Mouse (Mus musculus) intestine, embryonic 15.5 days (tissue): ENCODE data around the gene Bcas3. TPM values are rescaled to one million over a fixed set of nuclear protein-coding genes. Genes with fewer than 3 reads are reported as not detected.

Experiments
- ATAC-seq: fragments of 200-750 bp; cut with Nextera tagmentation; 2 replicates; pipeline ENCODE4 v1.8.0; 2017; ENCODE audit warnings: moderate TSS enrichment, moderate library complexity
- H3K27ac ChIP-seq: fragments of 300-500 bp; sonication (generic); 2 replicates; pipeline ENCODE4 v1.5.1; 2015; ENCODE audit warnings: mild to moderate bottlenecking, inconsistent platforms
- H3K27me3 ChIP-seq: fragments of 300-500 bp; sonication (generic); replicated peaks from 2 replicates; pipeline ENCODE4 v1.6.1; 2015; ENCODE audit warnings: inconsistent platforms
- H3K36me3 ChIP-seq: fragments of 300-500 bp; sonication (generic); 2 replicates; pipeline ENCODE4 v1.6.1; 2015; ENCODE audit warnings: inconsistent platforms
- H3K4me1 ChIP-seq: fragments of 300-500 bp; sonication (generic); replicated peaks from 2 replicates; pipeline ENCODE4 v1.6.1; 2015; ENCODE audit warnings: inconsistent platforms
- H3K4me2 ChIP-seq: fragments of 300-500 bp; sonication (generic); replicated peaks from 2 replicates; pipeline ENCODE4 v1.6.1; 2015; ENCODE audit warnings: mild to moderate bottlenecking, inconsistent platforms
- H3K4me3 ChIP-seq: fragments of 300-500 bp; sonication (generic); replicated peaks from 2 replicates; pipeline ENCODE4 v1.5.1; 2015; ENCODE audit warnings: inconsistent platforms
- H3K9ac ChIP-seq: fragments of 300-500 bp; sonication (generic); 2 replicates; pipeline ENCODE4 v1.6.1; 2015; ENCODE audit warnings: inconsistent platforms
- H3K9me3 ChIP-seq: fragments of 300-500 bp; sonication (generic); 2 replicates; pipeline ENCODE4 v1.6.1; 2016; ENCODE audit warnings: inconsistent platforms
- WGBS: fragments of 180-500 bp; shearing (Covaris S2); methylation state at CpG from one replicate; pipeline ENCODE4 v1.1.7; 2015; 5-methylcytosine and 5-hydroxymethylcytosine counted together
- polyA plus RNA-seq: library from polyadenylated mRNA; unstranded; fragments of >200 nt; fragmentation: Nextera tagmentation; extraction: Ambion mirVana; gene quantifications from 2 replicates; pipeline ENCODE4 v1.2.1, GENCODE M21; 2015

The Bcas3 gene
- polyA plus RNA-seq, 1 experiment from 2014 or later: 14.7 TPM

DNA sequence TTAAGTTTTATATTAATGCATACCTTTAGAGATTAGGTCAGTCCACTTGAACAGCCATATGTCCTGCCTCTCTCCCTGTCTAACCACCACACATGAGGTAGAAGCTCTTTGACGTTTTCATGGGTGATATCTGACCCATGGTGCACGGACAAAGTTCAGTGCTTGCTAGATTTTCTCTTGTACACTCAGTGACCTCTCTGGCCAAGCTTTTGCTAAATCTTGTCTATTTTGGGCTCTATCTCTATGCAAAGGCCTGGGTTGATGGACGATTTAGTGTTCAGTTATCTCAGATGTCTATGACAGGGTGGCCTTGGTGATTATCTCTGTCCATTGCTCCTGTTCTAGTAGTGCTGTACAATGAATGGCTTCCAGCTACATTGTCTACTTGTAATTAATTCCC is 260.6 kb downstream of the Bcas3 start:
- peaks cover 7% of the 10 kb centered on the region for H3K4me1 ChIP-seq
- H3K4me3 ChIP-seq: no peak overlapping the region

DNA sequence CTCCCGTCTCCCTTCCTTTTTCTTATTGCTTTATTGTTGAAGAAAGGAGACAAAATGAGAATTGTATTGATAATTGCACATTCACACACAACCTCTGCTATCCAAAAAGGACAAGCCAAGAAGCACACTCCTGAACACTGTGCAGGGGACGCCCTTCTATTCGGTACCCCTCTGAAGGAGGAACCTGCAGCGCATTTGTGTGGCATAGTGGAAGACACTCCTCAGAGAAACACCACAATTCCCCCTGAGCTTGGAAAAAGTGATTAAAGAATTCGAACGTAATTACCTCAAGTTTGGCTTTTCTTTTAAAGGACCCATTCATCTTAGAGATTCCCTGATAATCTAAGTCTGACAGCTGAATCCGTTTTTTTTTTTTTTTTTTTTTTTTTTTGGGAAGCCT is 261.5 kb downstream of the Bcas3 start:
- Histone ChIP-seq H3K4me1 (peaks cover 9% of the 10 kb centered on the region), H3K4me2 (no peak overlapping the region), H3K9ac (no peak overlapping the region), H3K27me3 (no peaks in the 10 kb centered on the region), H3K4me3 (no peak overlapping the region), H3K27ac (no peak overlapping the region), H3K9me3 (no peaks in the 10 kb centered on the region), H3K36me3 (no peaks in the 10 kb centered on the region)
- ATAC-seq: no peak
- 68% methylated on average over 7 of the region's 7 CpGs for WGBS

More for the DNA sequence above, 260.6 kb downstream of the Bcas3 start:
- Histone ChIP-seq H3K9me3 (no peaks in the 10 kb centered on the region), H3K27me3 (no peaks in the 10 kb centered on the region), H3K27ac (no peak overlapping the region), H3K9ac (no peak overlapping the region), H3K36me3 (no peaks in the 10 kb centered on the region), H3K4me2 (no peak overlapping the region)
- WGBS: 43% methylated on average over 3 of the region's 3 CpGs
- ATAC-seq: no peak

DNA sequence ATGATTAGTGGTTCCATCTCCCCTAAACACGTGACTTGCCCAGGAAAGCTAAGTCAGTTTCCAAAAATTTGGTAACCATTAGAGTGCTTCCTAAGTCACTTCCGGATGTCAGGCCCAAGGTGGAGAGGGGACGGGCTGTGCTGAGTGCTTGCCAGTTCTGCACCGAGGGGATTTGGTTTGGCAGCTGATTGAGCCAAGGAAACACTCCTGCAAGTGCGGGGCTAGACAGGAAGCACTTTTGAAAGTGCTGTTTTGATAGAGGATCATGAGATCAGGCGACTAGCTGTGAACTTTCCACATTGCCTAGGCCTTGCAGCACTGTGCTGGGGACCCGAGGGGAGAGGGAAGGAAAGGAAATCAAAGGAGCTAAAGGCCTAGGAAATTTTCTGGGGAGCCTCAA is 262.5 kb downstream of the Bcas3 start:
- no peak overlapping the region for H3K27ac ChIP-seq
- H3K27me3 ChIP-seq: no peaks in the 10 kb centered on the region
- ATAC-seq: no peak
- 50% methylated on average over 7 of the region's 7 CpGs for WGBS
- no peak overlapping the region for H3K4me3 ChIP-seq
- no peaks in the 10 kb centered on the region for H3K36me3 ChIP-seq
- no peak overlapping the region for H3K4me2 ChIP-seq
- H3K4me1 ChIP-seq: 0 out of 2 replicates have a peak, but pooled peaks cover 6% of the 10 kb centered on the region
- no peaks in the 10 kb centered on the region for H3K9me3 ChIP-seq
- H3K9ac ChIP-seq: no peak overlapping the region

DNA sequence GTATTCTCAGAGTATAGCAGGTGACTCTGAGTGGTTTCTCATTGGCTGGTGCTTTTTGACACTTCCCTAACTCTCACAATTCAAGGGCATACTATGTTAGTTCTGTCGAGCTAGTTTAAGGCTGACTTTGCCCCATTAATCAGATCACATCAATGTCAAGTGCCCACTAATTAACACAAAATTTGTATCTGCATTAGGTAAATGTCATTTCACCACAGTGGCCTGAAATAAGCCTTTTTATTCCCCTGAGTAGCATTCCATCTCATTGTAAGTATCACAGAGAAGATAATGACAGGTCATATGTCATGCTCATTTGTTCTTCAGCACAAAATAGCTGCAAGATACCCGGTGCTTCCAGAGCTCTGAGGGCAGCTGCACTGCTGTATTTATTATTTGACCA is 268.5 kb downstream of the Bcas3 start:
- no peak for ATAC-seq
- H3K4me1 ChIP-seq: 0 out of 2 replicates have a peak, but pooled peaks cover 3% of the 10 kb centered on the region
- H3K4me3 ChIP-seq: no peak overlapping the region
- no peak overlapping the region for H3K4me2 ChIP-seq
- H3K9me3 ChIP-seq: no peaks in the 10 kb centered on the region
- H3K9ac ChIP-seq: no peak overlapping the region
- H3K36me3 ChIP-seq: no peaks in the 10 kb centered on the region
- 47% methylated on average over 2 of the region's 2 CpGs for WGBS
- H3K27me3 ChIP-seq: no peaks in the 10 kb centered on the region
- no peak overlapping the region for H3K27ac ChIP-seq

DNA sequence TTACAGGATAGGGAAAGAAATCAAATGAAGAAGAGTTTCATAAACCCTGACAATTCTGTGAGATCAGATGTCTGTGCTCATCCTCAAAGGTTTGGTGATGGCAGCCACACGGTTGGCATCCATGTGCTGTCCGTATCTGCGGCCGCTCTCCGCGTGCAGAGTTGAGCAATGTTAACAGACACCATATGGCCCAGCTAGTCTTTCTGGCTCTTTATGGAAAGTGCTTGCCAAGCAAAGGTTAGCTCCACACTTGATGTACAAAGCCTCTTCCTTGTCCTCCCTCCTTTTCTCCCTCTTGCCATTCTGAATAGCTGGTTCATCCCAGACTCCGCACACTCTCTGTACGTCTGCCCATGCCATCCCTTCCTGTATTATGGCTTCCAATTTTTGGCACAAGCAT is 269.0 kb downstream of the Bcas3 start:
- Histone ChIP-seq H3K4me1 (0 out of 2 replicates have a peak, but pooled peaks cover 3% of the 10 kb centered on the region), H3K4me3 (no peak overlapping the region), H3K9ac (no peak overlapping the region), H3K27me3 (no peaks in the 10 kb centered on the region), H3K4me2 (no peak overlapping the region), H3K27ac (no peak overlapping the region), H3K36me3 (no peaks in the 10 kb centered on the region), H3K9me3 (no peaks in the 10 kb centered on the region)
- WGBS: 78% methylated on average over 8 of the region's 8 CpGs
- no peak for ATAC-seq

DNA sequence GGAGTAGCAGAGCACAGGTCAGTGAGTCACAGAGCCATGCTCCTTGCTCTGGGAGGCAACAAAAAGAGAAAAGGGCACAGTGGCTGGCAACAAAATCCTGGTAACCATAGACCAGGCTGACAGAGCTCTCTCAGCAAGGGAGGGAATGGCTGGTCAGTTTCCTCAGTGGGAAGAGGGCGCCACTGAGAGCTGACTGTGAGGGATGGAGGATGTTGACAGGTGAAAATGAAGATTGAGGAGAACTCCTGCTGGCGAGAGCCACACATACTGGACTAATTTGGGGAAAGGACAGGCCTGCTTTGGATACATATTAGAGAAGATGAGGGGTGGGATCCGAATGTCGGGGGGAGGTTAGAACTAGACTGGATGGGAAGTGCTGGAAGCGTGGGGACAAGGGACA is 272.2 kb downstream of the Bcas3 start:
- H3K27ac ChIP-seq: no peak overlapping the region
- no peak overlapping the region for H3K4me3 ChIP-seq
- no peak for ATAC-seq
- no peaks in the 10 kb centered on the region for H3K27me3 ChIP-seq
- H3K9ac ChIP-seq: no peak overlapping the region
- 78% methylated on average over 5 of the region's 5 CpGs for WGBS
- H3K36me3 ChIP-seq: no peaks in the 10 kb centered on the region
- no peak overlapping the region for H3K4me2 ChIP-seq
- H3K4me1 ChIP-seq: peaks cover 4% of the 10 kb centered on the region
- no peaks in the 10 kb centered on the region for H3K9me3 ChIP-seq

GRCm38 (mm10) chr11:85626846-85627245 is 273.9 kb downstream of the Bcas3 start:
- 92% methylated on average over 2 of the region's 2 CpGs for WGBS
- H3K9ac ChIP-seq: no peak overlapping the region
- H3K36me3 ChIP-seq: no peaks in the 10 kb centered on the region
- no peak for ATAC-seq
- H3K4me1 ChIP-seq: peaks cover 4% of the 10 kb centered on the region
- no peaks in the 10 kb centered on the region for H3K27me3 ChIP-seq
- H3K4me3 ChIP-seq: no peak overlapping the region
- H3K27ac ChIP-seq: no peak overlapping the region
- H3K4me2 ChIP-seq: no peak overlapping the region
- H3K9me3 ChIP-seq: no peaks in the 10 kb centered on the region

DNA sequence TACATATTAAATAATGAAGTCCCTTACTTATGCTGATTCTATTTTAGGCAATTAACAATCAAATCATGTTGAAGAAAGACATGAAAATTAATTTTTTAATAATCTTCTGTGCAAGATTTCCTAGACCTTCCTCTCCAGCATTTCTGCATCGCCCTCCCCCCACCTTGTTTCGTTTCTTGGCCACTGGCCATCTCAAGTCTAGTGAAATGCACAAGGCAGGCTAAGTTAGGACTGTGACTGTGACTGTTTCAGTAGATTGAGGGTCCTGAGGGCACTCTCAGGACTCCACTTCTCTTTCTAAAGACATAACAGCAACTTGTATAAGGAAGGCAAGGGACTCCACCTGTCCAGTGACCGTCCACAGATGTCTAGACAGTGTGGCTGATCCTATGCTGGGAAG is 274.4 kb downstream of the Bcas3 start:
- Histone ChIP-seq H3K27ac (peak overlapping the region; percentile 37; the same call in 1 of the 2 replicates), H3K9ac (no peak overlapping the region)

GRCm38 (mm10) chr11:85628303-85629063 is 275.5 kb downstream of the Bcas3 start:
- peaks cover 12% of the 10 kb centered on the region for H3K4me1 ChIP-seq
- H3K4me2 ChIP-seq: no peak overlapping the region; the same call in 1 of the 2 replicates
- no peaks in the 10 kb centered on the region for H3K9me3 ChIP-seq
- H3K27ac ChIP-seq: 0 out of 2 replicates have a peak overlapping the region, but pooled peaks have one; percentile 3
- WGBS: 41% methylated on average over 13 of the region's 13 CpGs
- ATAC-seq: peak; percentile 71
- H3K9ac ChIP-seq: no peak overlapping the region
- no peak overlapping the region for H3K4me3 ChIP-seq
- no peaks in the 10 kb centered on the region for H3K27me3 ChIP-seq
- no peaks in the 10 kb centered on the region for H3K36me3 ChIP-seq

More for the DNA sequence above, 274.4 kb downstream of the Bcas3 start:
- WGBS: 49% methylated on average over 3 of the region's 3 CpGs
- H3K36me3 ChIP-seq: no peaks in the 10 kb centered on the region
- no peak overlapping the region for H3K4me2 ChIP-seq
- H3K4me3 ChIP-seq: no peak overlapping the region
- H3K9me3 ChIP-seq: no peaks in the 10 kb centered on the region
- peaks cover 6% of the 10 kb centered on the region for H3K4me1 ChIP-seq
- no peak for ATAC-seq
- no peaks in the 10 kb centered on the region for H3K27me3 ChIP-seq

GRCm38 (mm10) chr11:85632568-85632981 is 279.6 kb downstream of the Bcas3 start:
- H3K9ac ChIP-seq: no peak overlapping the region
- H3K4me1 ChIP-seq: peaks cover 12% of the 10 kb centered on the region
- 37% methylated on average over 2 of the region's 2 CpGs for WGBS
- no peaks in the 10 kb centered on the region for H3K9me3 ChIP-seq
- no peak overlapping the region for H3K4me2 ChIP-seq
- H3K4me3 ChIP-seq: no peak overlapping the region
- no peaks in the 10 kb centered on the region for H3K27me3 ChIP-seq
- ATAC-seq: peak; percentile 59; the same call in 1 of the 2 replicates
- H3K27ac ChIP-seq: no peak overlapping the region
- no peaks in the 10 kb centered on the region for H3K36me3 ChIP-seq

GRCm38 (mm10) chr11:85638696-85639495 is 285.9 kb downstream of the Bcas3 start:
- 41% methylated on average over 12 of the region's 12 CpGs for WGBS

DNA sequence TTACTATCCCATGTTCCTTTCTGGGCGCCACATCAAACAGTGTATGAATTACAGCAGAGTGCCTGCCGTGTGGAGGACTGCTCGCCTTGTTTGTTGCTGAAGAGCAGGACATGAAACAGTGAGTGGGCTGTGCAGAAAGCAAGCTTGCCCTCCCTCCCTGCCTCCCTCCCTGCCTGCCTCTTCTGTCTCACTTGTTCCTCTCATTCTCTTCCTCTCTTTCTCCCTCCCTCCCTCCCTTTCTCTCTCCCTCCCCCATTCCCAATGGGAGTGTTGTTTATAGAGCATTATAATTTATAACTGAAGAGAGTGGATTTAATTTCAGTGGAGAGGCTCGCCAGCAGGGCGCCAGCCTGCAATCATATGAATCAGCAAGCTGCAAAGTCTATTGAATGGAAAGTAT is 287.7 kb downstream of the Bcas3 start:
- Histone ChIP-seq H3K4me3 (no peak overlapping the region), H3K27me3 (no peaks in the 10 kb centered on the region), H3K9me3 (no peaks in the 10 kb centered on the region), H3K36me3 (no peaks in the 10 kb centered on the region), H3K27ac (0 out of 2 replicates have a peak overlapping the region, but pooled peaks have one; percentile 5), H3K9ac (no peak overlapping the region), H3K4me1 (peaks cover 12% of the 10 kb centered on the region), H3K4me2 (peak overlapping the region; percentile 43)
- WGBS: 20% methylated on average over 5 of the region's 5 CpGs
- peak; percentile 73 for ATAC-seq

More at GRCm38 (mm10) chr11:85638696-85639495, 285.9 kb downstream of the Bcas3 start:
- Histone ChIP-seq H3K4me1 (peaks cover 5% of the 10 kb centered on the region; the same call in 1 of the 2 replicates), H3K4me2 (peak overlapping the region; percentile 29; the same call in 1 of the 2 replicates), H3K4me3 (no peak overlapping the region), H3K9me3 (no peaks in the 10 kb centered on the region), H3K27me3 (no peaks in the 10 kb centered on the region), H3K27ac (no peak overlapping the region), H3K9ac (no peak overlapping the region), H3K36me3 (no peaks in the 10 kb centered on the region)
- ATAC-seq: no peak
